Mouse (Mus musculus) spleen, adult 2 months (tissue): Measurements from ENCODE around the gene Rtl4. TPM values are rescaled to one million over a fixed set of nuclear protein-coding genes. Genes with fewer than 3 reads are reported as not detected.

Source experiments
- DNase-seq, 2 experiments: peaks; one replicate each; pipeline versions ENCODE4 v3.0.0 to v3.0.0-alpha.2; 2012 to 2021; ENCODE audit warnings: low spot score in 2 of 2, low read depth in 1 of 2
- H3K27ac ChIP-seq: fragments of 200-500 bp; 2 replicates; pipeline ENCODE4 v1.5.1; 2012; ENCODE audit warnings: low read length, inconsistent platforms; ENCODE audit not compliant: insufficient read depth
- H3K27me3 ChIP-seq: fragments of 200-500 bp; 2 replicates; pipeline ENCODE4 v1.6.1; 2012; ENCODE audit warnings: mild to moderate bottlenecking, moderate library complexity, low read length, inconsistent platforms; ENCODE audit not compliant: control insufficient read depth, insufficient read depth
- H3K36me3 ChIP-seq: fragments of 200-500 bp; 2 replicates; pipeline ENCODE4 v1.6.1; 2012; ENCODE audit warnings: mild to moderate bottlenecking, low read length, inconsistent platforms; ENCODE audit not compliant: control insufficient read depth, insufficient read depth
- H3K4me1 ChIP-seq: fragments of 200-500 bp; 2 replicates; pipeline ENCODE4 v1.6.1; 2011; ENCODE audit warnings: inconsistent platforms; ENCODE audit not compliant: control insufficient read depth, insufficient read depth, insufficient read length
- H3K4me3 ChIP-seq: fragments of 200-500 bp; 2 replicates; pipeline ENCODE4 v1.5.1; 2011; ENCODE audit warnings: mild to moderate bottlenecking, inconsistent platforms; ENCODE audit not compliant: insufficient read depth, insufficient read length; ENCODE audit errors: extremely low read depth
- CTCF ChIP-seq: fragments of 200-500 bp; IDR thresholded peaks from 2 replicates; pipeline ENCODE4 v1.5.1; 2011; ENCODE audit warnings: mild to moderate bottlenecking, inconsistent platforms; ENCODE audit not compliant: insufficient read depth, insufficient read length, insufficient replicate concordance; ENCODE audit errors: extremely low read depth
- POLR2A ChIP-seq: fragments of 200-500 bp; IDR thresholded peaks from 2 replicates; pipeline ENCODE4 v1.6.1; 2011; ENCODE audit warnings: low read depth, low read length, inconsistent platforms
- WGBS: fragments of 180-500 bp; shearing (Covaris S2); methylation state at CpG from one replicate; pipeline ENCODE4 v1.1.7; 2018; 5-methylcytosine and 5-hydroxymethylcytosine counted together
- polyA plus RNA-seq: library from polyadenylated mRNA; depleted of rRNA; stranded (reverse); fragments of >200 nt; gene quantifications from 2 replicates; pipeline ENCODE4 v1.2.3, GENCODE M21; 2012; rRNA removed

The Rtl4 gene
- polyA plus RNA-seq, 1 experiment = not detected

DNA sequence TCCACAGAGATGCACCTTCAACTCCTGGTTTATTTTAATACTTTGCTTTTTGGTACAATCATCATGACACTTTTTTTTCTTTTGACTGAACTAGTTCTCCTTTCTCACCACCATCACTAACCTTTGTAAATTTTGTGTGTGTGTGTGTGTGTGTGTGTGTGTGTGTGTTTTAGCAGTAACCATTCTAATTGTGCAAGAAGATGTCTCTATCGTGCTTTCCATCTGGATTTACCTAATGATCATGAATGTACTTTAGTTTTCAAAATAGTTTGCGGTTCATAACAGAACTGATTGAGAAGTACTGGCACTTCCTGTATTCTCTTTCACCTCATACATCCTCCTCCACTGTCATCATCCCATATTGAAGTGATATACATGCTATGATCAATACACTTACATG lies 402.3 kb downstream of the Rtl4 start:
- WGBS = 75% methylated on average over 2 of the region's 2 CpGs
- TF ChIP-seq POLR2A = no peak
- no peak for TF ChIP-seq CTCF
- H3K4me1 ChIP-seq = no peaks in the 10 kb centered on the region
- no peak overlapping the region for H3K4me3 ChIP-seq
- H3K36me3 ChIP-seq = no peaks in the 10 kb centered on the region
- no peaks in the 10 kb centered on the region for H3K27me3 ChIP-seq
- no peak overlapping the region for H3K27ac ChIP-seq
- DNase-seq = no peak

Other genes with a start within 250 kb of the Rtl4 start
- gene Trpc5os, start 232.3 kb upstream of the Rtl4 start, polyA plus RNA-seq = not detected in 2 replicates
- gene Trpc5, start 727 bp upstream of the Rtl4 start, polyA plus RNA-seq = not detected in 2 replicates